ENCODE assay signal across 8 mouse cellular contexts in genomic region chr5:33722266-33723018, GRCm38 (mm10). TPM values are rescaled to one million over a fixed set of nuclear protein-coding genes. Genes with fewer than 3 reads are reported as not detected.
DNase-seq lines count a peak whose midpoint lies in the region; ATAC-seq and TF ChIP-seq lines count a peak whose summit lies in the region.

No protein-coding gene starts in this region.

- no peak for ATAC-seq in embryonic facial prominence, embryonic 12.5 days (ENCODE audit: insufficient number of reproducible peaks, insufficient read depth, low FRiP score, low TSS enrichment)
- no peak for ATAC-seq in intestine, embryonic 15.5 days
- no peak; the same call in 1 of the 2 replicates for ATAC-seq in neural tube, embryonic 11.5 days (ENCODE audit: insufficient read depth, low FRiP score, low TSS enrichment)
- ATAC-seq in megakaryocyte-erythroid progenitor cell, adult 5-6 weeks (replicated peaks; ENCODE audit: low FRiP score, low TSS enrichment, poor library complexity, severe bottlenecking) = no peak

- no peaks in the 10 kb centered on the region for H3K36me3 ChIP-seq in embryonic facial prominence, embryonic 12.5 days
- no peaks in the 10 kb centered on the region for H3K36me3 ChIP-seq in intestine, embryonic 15.5 days
- peaks cover 2% of the 10 kb centered on the region; the same call in 1 of the 2 replicates for H3K36me3 ChIP-seq in neural tube, embryonic 11.5 days (ENCODE audit: control insufficient read depth, insufficient read depth, low read length)

- no peak for TF ChIP-seq CTCF in left cerebral cortex, adult 2 months (IDR thresholded peaks at IDR 0.05)

- H3K4me3 ChIP-seq in left cerebral cortex, adult 2 months = peak overlapping the region; percentile 47
- H3K4me3 ChIP-seq in embryonic facial prominence, embryonic 12.5 days = peak overlapping the region; percentile 59
- peak overlapping the region; percentile 77 for H3K4me3 ChIP-seq in intestine, embryonic 15.5 days (replicated peaks)
- H3K4me3 ChIP-seq in neural tube, embryonic 11.5 days (ENCODE audit: low read depth, low read length) = peak overlapping the region; percentile 90

- no peak for DNase-seq in left cerebral cortex, adult 2 months (ENCODE audit: extremely low spot score in 1 of 2, low spot score in 2 of 2)
- DNase-seq in left cerebral cortex, postnatal 4 days = no peak
- DNase-seq in neural tube, embryonic 11.5 days (ENCODE audit: low spot score) = peak; percentile 49
- no peak for DNase-seq in spleen, adult 18-20 months
- DNase-seq in adrenal gland, postnatal 4 days (ENCODE audit: low spot score in 2 of 2) = no peak

- no peaks in the 10 kb centered on the region for H3K9me3 ChIP-seq in embryonic facial prominence, embryonic 12.5 days
- H3K9me3 ChIP-seq in intestine, embryonic 15.5 days = no peaks in the 10 kb centered on the region
- H3K9me3 ChIP-seq in neural tube, embryonic 11.5 days (ENCODE audit: control insufficient read depth, low read length) = no peaks in the 10 kb centered on the region

- H3K4me2 ChIP-seq in embryonic facial prominence, embryonic 12.5 days (replicated peaks) = peak overlapping the region; percentile 97
- H3K4me2 ChIP-seq in intestine, embryonic 15.5 days (replicated peaks) = peak overlapping the region; percentile 99
- H3K4me2 ChIP-seq in neural tube, embryonic 11.5 days (ENCODE audit: low read depth) = peak overlapping the region; percentile 95

- H3K27me3 ChIP-seq in embryonic facial prominence, embryonic 12.5 days = peaks cover 60% of the 10 kb centered on the region
- peaks cover 11% of the 10 kb centered on the region for H3K27me3 ChIP-seq in intestine, embryonic 15.5 days (replicated peaks)
- H3K27me3 ChIP-seq in neural tube, embryonic 11.5 days (ENCODE audit: control insufficient read depth, insufficient read depth, low read length) = peaks cover 13% of the 10 kb centered on the region; the same call in 1 of the 2 replicates

- H3K27ac ChIP-seq in left cerebral cortex, adult 2 months = peak overlapping the region; percentile 74
- peak overlapping the region; percentile 24 for H3K27ac ChIP-seq in embryonic facial prominence, embryonic 12.5 days
- H3K27ac ChIP-seq in intestine, embryonic 15.5 days = peak overlapping the region; percentile 87
- peak overlapping the region; percentile 85 for H3K27ac ChIP-seq in neural tube, embryonic 11.5 days (ENCODE audit: low read depth, low read length)

- intact Hi-C loops in left cerebral cortex, adult 2 months (cut with DNase I) = loop anchor here (5.0 kb wide), 1 partner anchor 35 kb away; no protein-coding TSS in a partner anchor
- intact Hi-C loops in left cerebral cortex, postnatal 4 days (cut with DNase I) = no loop called here

- peak overlapping the region; percentile 71 for H3K9ac ChIP-seq in embryonic facial prominence, embryonic 12.5 days
- H3K9ac ChIP-seq in intestine, embryonic 15.5 days = peak overlapping the region; percentile 77
- peak overlapping the region; percentile 91 for H3K9ac ChIP-seq in neural tube, embryonic 11.5 days (ENCODE audit: low read length)

- H3K4me1 ChIP-seq in embryonic facial prominence, embryonic 12.5 days = peaks cover 14% of the 10 kb centered on the region; the same call in 1 of the 2 replicates
- peaks cover 40% of the 10 kb centered on the region for H3K4me1 ChIP-seq in intestine, embryonic 15.5 days (replicated peaks)
- H3K4me1 ChIP-seq in neural tube, embryonic 11.5 days (ENCODE audit: control insufficient read depth, insufficient read depth, low read length) = peaks cover 24% of the 10 kb centered on the region

- WGBS in embryonic facial prominence, embryonic 12.5 days = under 1% methylated on average over 53 of the region's 53 CpGs
- WGBS in intestine, embryonic 15.5 days = under 1% methylated on average over 53 of the region's 53 CpGs
- under 1% methylated on average over 50 of the region's 53 CpGs for WGBS in neural tube, embryonic 11.5 days

RNA-seq across cellular contexts. Expression of gene Fgfr3, which starts 1.0 kb away (rescaled TPM):
- 100 to 1,000 TPM; 112 to 140 TPM for total RNA-seq in left cerebral cortex, adult 2 months (2021)
- total RNA-seq in left cerebral cortex, postnatal 4 days (2021) = 10 to 100 TPM; 59.3 to 59.7 TPM
- polyA plus RNA-seq in embryonic facial prominence, embryonic 12.5 days (2016; fragmentation: Nextera tagmentation; extraction: Ambion mirVana) = 13.4 and 19.5 TPM in 2 replicates
- 11.4 and 11.6 TPM in 2 replicates for polyA plus RNA-seq in intestine, embryonic 15.5 days (2015; fragmentation: Nextera tagmentation; extraction: Ambion mirVana)
- 61.3 and 72.0 TPM in 2 replicates for polyA plus RNA-seq in neural tube, embryonic 11.5 days (2014; fragmentation: Nextera tagmentation; extraction: Ambion mirVana)
- not detected in 2 replicates for total RNA-seq in megakaryocyte-erythroid progenitor cell, adult 5-6 weeks (2014; fragmentation: Nextera tagmentation)
- not detected in 2 replicates for total RNA-seq in megakaryocyte-erythroid progenitor cell, adult 5-6 weeks (2017)
- 10 to 100 TPM in 1 of 2 experiments, 1 to 10 TPM in 1; 5.2 to 13.7 TPM for total RNA-seq in adrenal gland, postnatal 4 days (2021)

Comparison
In these comparisons a context has a peak if more than half of its experiments do, and no peak if none do; other contexts are left out.
1. H3K27ac ChIP-seq: peak in every context shown above with its lines; median percentile 87 in intestine, embryonic 15.5 days; 85 in neural tube, embryonic 11.5 days; 74 in left cerebral cortex, adult 2 months; 24 in embryonic facial prominence, embryonic 12.5 days.
2. RNA of gene Fgfr3, which starts 1.0 kb away (total RNA-seq): 112 to 140 TPM in left cerebral cortex, adult 2 months, 59.3 to 59.7 TPM in left cerebral cortex, postnatal 4 days and 5.2 to 13.7 TPM in adrenal gland, postnatal 4 days; not detected in megakaryocyte-erythroid progenitor cell, adult 5-6 weeks; every median in the first group is over 4 times any median in the second.
3. Peak in every context shown above with its lines, with median percentiles within 50 percentile points of each other: H3K4me3 ChIP-seq, H3K4me2 ChIP-seq and H3K9ac ChIP-seq.